Mouse (Mus musculus): ENCODE data around the gene Hopx.

DNA sequence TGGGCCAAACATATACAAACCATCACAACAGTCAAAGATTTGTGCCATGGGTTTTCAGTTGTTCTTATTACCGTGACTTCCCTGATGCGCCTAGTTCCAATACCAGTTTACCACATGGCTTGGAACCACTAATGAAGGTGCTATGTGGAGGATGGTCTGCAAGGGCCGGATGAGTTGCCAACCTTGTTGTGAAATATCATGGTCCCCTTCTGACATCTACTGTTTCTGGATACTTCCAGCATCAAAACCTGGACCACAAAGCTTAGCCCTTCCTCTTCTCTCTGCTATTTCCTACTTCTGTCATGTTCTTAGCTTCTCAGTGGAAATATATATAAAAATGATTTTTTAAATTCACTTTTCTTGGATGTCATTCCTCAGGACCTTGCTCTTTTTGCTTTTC, 47.6 kb upstream of the Hopx start:
- TF ChIP-seq POLR2A (IDR thresholded peaks at IDR 0.05; ENCODE audit: low read depth, low read length) (no peak), CTCF (IDR thresholded peaks at IDR 0.05; ENCODE audit: extremely low read depth, insufficient read depth, insufficient read length, insufficient replicate concordance) (no peak)

All from spleen, adult 2 months (tissue).